ENCODE assay signal across 8 mouse cellular contexts in the genomic region with DNA sequence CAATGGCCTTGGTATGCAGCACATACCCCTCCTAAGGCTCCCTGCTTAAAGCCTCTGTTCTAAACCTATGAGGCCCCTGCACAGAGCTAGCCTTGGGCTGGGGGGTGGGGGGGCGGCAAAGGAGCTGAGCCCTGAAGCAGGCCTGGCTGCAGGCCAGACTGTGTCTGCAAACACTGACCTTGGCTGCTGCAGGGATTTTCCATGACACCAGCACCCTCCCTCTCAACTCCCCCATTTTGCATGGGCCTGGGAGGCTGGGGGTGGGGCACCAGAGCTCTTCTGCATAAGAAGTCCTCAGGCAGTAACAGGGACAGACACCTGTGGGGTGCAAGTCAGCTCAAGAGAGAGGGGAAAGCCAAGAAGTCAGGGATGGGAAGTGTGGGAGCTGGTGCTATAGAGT. TPM values are rescaled to one million over a fixed set of nuclear protein-coding genes. Genes with fewer than 3 reads are reported as not detected.
DNase-seq lines count a peak whose midpoint lies in the region; ATAC-seq lines count a peak whose summit lies in the region.

No protein-coding gene starts in this region.

- intact Hi-C loops in left cerebral cortex, postnatal 4 days (cut with DNase I), result no loop called here

- H3K4me3 ChIP-seq in forebrain, embryonic 13.5 days, result no peak overlapping the region

- 42% methylated on average over 1 of the region's 1 CpGs for WGBS in forebrain, embryonic 13.5 days

- no peaks in the 10 kb centered on the region for H3K9me3 ChIP-seq in forebrain, embryonic 13.5 days (replicated peaks)

- H3K4me2 ChIP-seq in forebrain, embryonic 13.5 days, result no peak overlapping the region

- peaks cover 11% of the 10 kb centered on the region; the same call in 1 of the 2 replicates for H3K27me3 ChIP-seq in forebrain, embryonic 13.5 days

- no peak for ATAC-seq in forebrain, embryonic 13.5 days

- no peak overlapping the region for H3K9ac ChIP-seq in forebrain, embryonic 13.5 days

- no peaks in the 10 kb centered on the region for H3K36me3 ChIP-seq in forebrain, embryonic 13.5 days (ENCODE audit: poor library complexity, severe bottlenecking)

- H3K27ac ChIP-seq in forebrain, embryonic 13.5 days, result no peak overlapping the region

- peaks cover 6% of the 10 kb centered on the region; the same call in 1 of the 2 replicates for H3K4me1 ChIP-seq in forebrain, embryonic 13.5 days

- DNase-seq in left cerebral cortex, postnatal 4 days, result peak; percentile 35
- DNase-seq in left cerebral cortex, adult 9 months (ENCODE audit: low spot score in 2 of 2), result no peak
- peak; percentile 98 for DNase-seq in heart, adult 11 months
- DNase-seq in kidney, adult 8-10 months, result peak; percentile 31 to 35
- DNase-seq in lung, postnatal 4 days, result peak; percentile 83 to 92
- no peak for DNase-seq in embryo, embryonic 9.5 days (ENCODE audit: extremely low spot score)
- no peak for DNase-seq in Muller cell, postnatal 12 days (ENCODE audit: inconsistent ontology term)

RNA-seq across cellular contexts. Expression of a gene that starts 26.3 kb away (rescaled TPM):
- 10 to 100 TPM; 14.1 to 15.1 TPM for total RNA-seq in left cerebral cortex, postnatal 4 days (2021)
- polyA plus RNA-seq in forebrain, embryonic 13.5 days (2015; fragmentation: Nextera tagmentation; extraction: Ambion mirVana), result 1.0 TPM in 2 replicates

RNA-seq across cellular contexts. Expression of a gene that starts 33.5 kb away (rescaled TPM):
- 10 to 100 TPM; 23.3 to 27.9 TPM for total RNA-seq in left cerebral cortex, postnatal 4 days (2021)
- 26.2 and 29.3 TPM in 2 replicates for polyA plus RNA-seq in forebrain, embryonic 13.5 days (2015; fragmentation: Nextera tagmentation; extraction: Ambion mirVana)

RNA-seq across cellular contexts. Expression of a gene that starts 52.4 kb away (rescaled TPM):
- total RNA-seq in left cerebral cortex, postnatal 4 days (2021), result 10 to 100 TPM; 13.8 to 14.0 TPM
- polyA plus RNA-seq in forebrain, embryonic 13.5 days (2015; fragmentation: Nextera tagmentation; extraction: Ambion mirVana), result 264 and 275 TPM in 2 replicates

Comparison
In these comparisons a context has a peak if more than half of its experiments do, and no peak if none do; other contexts are left out.
1. DNase-seq: peak in left cerebral cortex, postnatal 4 days (single experiment), heart, adult 11 months (single experiment), kidney, adult 8-10 months (2 of 2) and lung, postnatal 4 days (2 of 2); none in left cerebral cortex, adult 9 months (0 of 2), embryo, embryonic 9.5 days (single experiment) and Muller cell, postnatal 12 days (single experiment).